Mouse (Mus musculus): ENCODE measurements around the gene Gm6309. TPM values are rescaled to one million over a fixed set of nuclear protein-coding genes. Genes with fewer than 3 reads are reported as not detected.
"Not testable (repeated sequence)": the region's sequence is repeated elsewhere in the genome, so short reads cannot be mapped to it uniquely, and the experiment has no call there.

Gene Gm6309
- total RNA-seq (2014; rRNA removed; ENCODE audit: low replicate concordance) (not detected in 2 replicates), polyA plus RNA-seq (2015; fragmentation: Nextera tagmentation; extraction: Ambion mirVana) (not detected in 2 replicates)

DNA sequence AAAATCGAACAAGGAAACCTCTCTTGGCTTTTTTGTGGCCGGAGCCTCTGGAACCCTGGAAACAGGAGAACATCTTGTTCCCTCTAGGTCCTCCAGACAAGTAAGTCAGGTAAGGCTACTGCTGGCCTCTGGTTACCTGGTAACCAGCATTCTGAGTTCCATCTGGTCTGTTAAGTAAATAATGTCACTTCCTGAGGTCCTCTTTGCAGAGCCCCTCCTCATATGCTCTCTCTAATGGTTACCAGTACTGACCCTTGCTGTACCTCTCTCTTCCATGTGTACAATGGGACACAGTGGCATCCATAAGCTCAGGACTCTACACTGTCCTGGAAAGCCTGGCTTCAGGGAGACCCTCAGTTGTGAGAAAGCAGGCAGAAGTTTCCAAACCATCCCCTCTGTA is at the start of gene Gm6309:
Gene Gm6309, minus strand, starts transcription at position 101 of the 400 bp plus-strand sequence.
- not testable (repeated sequence) for H3K4me3 ChIP-seq (ENCODE audit: low read depth, low read length); H3K9me3 ChIP-seq (replicated peaks; ENCODE audit: control insufficient read depth, low read length); H3K27ac ChIP-seq (ENCODE audit: low read depth); H3K4me2 ChIP-seq (ENCODE audit: low read depth, low read length); H3K27me3 ChIP-seq (ENCODE audit: control insufficient read depth, insufficient read depth, low read length); DNase-seq (ENCODE audit: low spot score); H3K36me3 ChIP-seq (replicated peaks; ENCODE audit: control insufficient read depth, insufficient read depth, low read length); H3K9ac ChIP-seq (replicated peaks; ENCODE audit: low read depth, low read length); H3K4me1 ChIP-seq (ENCODE audit: control insufficient read depth, insufficient read depth); ATAC-seq (ENCODE audit: insufficient read depth, low read depth)
- 74% methylated on average over 2 of the region's 2 CpGs for WGBS

DNA sequence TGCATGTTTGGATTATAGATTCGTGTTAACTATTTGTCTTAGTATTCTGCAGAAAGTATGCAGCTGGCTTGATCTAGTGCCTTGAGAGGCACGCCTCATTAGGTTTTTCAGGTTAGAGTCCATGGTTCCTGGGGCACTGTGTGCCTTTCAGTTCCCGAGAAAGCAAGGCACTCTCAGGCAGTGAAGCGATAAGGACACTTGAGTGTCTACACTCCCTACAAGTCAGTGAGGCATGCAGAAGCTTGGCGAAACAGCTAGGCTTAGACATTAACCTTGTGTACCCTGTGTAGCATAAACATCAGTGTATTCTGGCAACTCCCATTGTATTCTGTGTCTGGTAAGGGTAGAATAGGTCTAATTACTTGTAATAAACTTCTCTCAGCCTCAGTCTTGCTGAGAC is 35.0 kb upstream of the Gm6309 start:
- no peaks in the 10 kb centered on the region for H3K9me3 ChIP-seq (replicated peaks; ENCODE audit: control insufficient read depth, low read length)
- 83% methylated on average over 5 of the region's 5 CpGs for WGBS
- DNase-seq (ENCODE audit: low spot score) (no peak), ATAC-seq (ENCODE audit: insufficient read depth, low read depth) (no peak)
- no peak for TF ChIP-seq EP300 (IDR thresholded peaks at IDR 0.05; ENCODE audit: low read depth)
- TF ChIP-seq CTCF (IDR thresholded peaks at IDR 0.05; ENCODE audit: low read depth) = no peak
- no peak overlapping the region for H3K4me2 ChIP-seq (ENCODE audit: low read depth, low read length)
- peaks cover 72% of the 10 kb centered on the region for H3K36me3 ChIP-seq (replicated peaks; ENCODE audit: control insufficient read depth, insufficient read depth, low read length)
- H3K9ac ChIP-seq (replicated peaks; ENCODE audit: low read depth, low read length) = no peak overlapping the region
- no peaks in the 10 kb centered on the region for H3K27me3 ChIP-seq (ENCODE audit: control insufficient read depth, insufficient read depth, low read length)
- no peak overlapping the region for H3K4me3 ChIP-seq (ENCODE audit: low read depth, low read length)
- H3K27ac ChIP-seq (ENCODE audit: low read depth) = no peak overlapping the region
- H3K4me1 ChIP-seq (ENCODE audit: control insufficient read depth, insufficient read depth) = no peaks in the 10 kb centered on the region

DNA sequence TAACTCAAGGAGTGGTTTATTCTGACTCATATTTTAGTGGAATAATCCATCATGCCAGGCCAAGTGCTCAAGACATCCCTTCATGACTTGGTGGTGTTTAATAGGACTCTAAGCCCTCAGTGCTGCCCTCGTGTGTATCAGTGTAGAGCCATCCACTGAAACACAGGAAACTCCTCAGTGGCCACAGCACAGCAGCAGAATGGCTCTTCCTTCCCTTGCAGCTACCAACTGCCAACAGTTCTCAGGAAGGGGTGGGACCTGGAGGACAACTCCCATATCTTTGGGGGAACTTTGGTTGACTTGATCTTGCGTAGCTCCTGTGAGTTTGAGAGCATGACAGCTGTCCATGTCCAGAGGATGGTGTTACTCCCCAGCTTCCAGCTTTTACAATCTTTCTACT is 33.4 kb upstream of the Gm6309 start:
- no peaks in the 10 kb centered on the region for H3K27me3 ChIP-seq (ENCODE audit: control insufficient read depth, insufficient read depth, low read length)
- no peaks in the 10 kb centered on the region for H3K4me1 ChIP-seq (ENCODE audit: control insufficient read depth, insufficient read depth)
- ATAC-seq (ENCODE audit: insufficient read depth, low read depth) (no peak), DNase-seq (ENCODE audit: low spot score) (no peak)
- H3K9me3 ChIP-seq (replicated peaks; ENCODE audit: control insufficient read depth, low read length) = no peaks in the 10 kb centered on the region
- no peak overlapping the region for H3K9ac ChIP-seq (replicated peaks; ENCODE audit: low read depth, low read length)
- H3K4me2 ChIP-seq (ENCODE audit: low read depth, low read length) = no peak overlapping the region
- H3K36me3 ChIP-seq (replicated peaks; ENCODE audit: control insufficient read depth, insufficient read depth, low read length) = peaks cover 61% of the 10 kb centered on the region
- WGBS = 81% methylated on average over 2 of the region's 2 CpGs
- TF ChIP-seq EP300 (IDR thresholded peaks at IDR 0.05; ENCODE audit: low read depth) = no peak
- TF ChIP-seq CTCF (IDR thresholded peaks at IDR 0.05; ENCODE audit: low read depth) = no peak
- no peak overlapping the region for H3K27ac ChIP-seq (ENCODE audit: low read depth)
- H3K4me3 ChIP-seq (ENCODE audit: low read depth, low read length) = no peak overlapping the region

DNA sequence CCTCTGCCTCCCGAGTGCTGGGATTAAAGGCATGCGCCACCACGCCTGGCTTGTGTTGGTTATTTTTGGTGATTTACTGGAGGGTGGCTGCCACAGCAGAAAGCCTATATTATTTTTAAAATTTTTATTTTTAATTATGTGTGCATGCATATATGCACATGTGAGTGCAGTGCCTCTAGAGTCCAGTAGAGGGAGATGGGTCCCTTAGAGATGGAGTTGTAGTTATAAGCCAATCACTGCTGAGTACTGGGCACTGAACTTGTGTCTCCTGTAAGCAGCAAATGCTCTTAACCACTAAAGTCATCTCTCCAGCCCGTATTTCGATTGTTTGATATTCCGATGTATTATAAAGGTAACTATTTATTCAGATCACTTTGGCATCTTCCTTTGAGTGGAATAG is 30.1 kb upstream of the Gm6309 start:
- Histone ChIP-seq H3K27me3 (ENCODE audit: control insufficient read depth, insufficient read depth, low read length) (no peaks in the 10 kb centered on the region), H3K36me3 (replicated peaks; ENCODE audit: control insufficient read depth, insufficient read depth, low read length) (peaks cover 28% of the 10 kb centered on the region), H3K9me3 (replicated peaks; ENCODE audit: control insufficient read depth, low read length) (no peaks in the 10 kb centered on the region), H3K4me1 (ENCODE audit: control insufficient read depth, insufficient read depth) (no peaks in the 10 kb centered on the region), H3K27ac (ENCODE audit: low read depth) (no peak overlapping the region), H3K9ac (replicated peaks; ENCODE audit: low read depth, low read length) (no peak overlapping the region), H3K4me3 (ENCODE audit: low read depth, low read length) (no peak overlapping the region), H3K4me2 (ENCODE audit: low read depth, low read length) (no peak overlapping the region)
- TF ChIP-seq EP300 (IDR thresholded peaks at IDR 0.05; ENCODE audit: low read depth) = no peak
- no peak for TF ChIP-seq CTCF (IDR thresholded peaks at IDR 0.05; ENCODE audit: low read depth)
- ATAC-seq (ENCODE audit: insufficient read depth, low read depth) (no peak), DNase-seq (ENCODE audit: low spot score) (no peak)
- 96% methylated on average over 6 of the region's 6 CpGs for WGBS

DNA sequence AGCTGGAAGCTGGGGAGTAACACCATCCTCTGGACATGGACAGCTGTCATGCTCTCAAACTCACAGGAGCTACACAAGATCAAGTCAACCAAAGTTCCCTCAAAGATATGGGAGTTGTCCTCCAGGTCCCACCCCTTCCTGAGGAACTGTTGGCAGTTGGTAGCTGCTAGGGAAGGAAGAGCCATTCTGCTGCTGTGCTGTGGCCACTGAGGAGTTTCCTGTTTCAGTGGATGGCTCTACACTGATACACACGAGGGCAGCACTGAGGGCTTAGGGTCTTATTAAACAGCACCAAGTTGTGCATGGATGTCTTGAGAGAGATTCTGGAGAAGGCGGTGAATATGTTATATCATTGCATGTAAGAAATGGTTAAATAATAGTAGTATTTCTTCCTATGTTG is 29.0 kb upstream of the Gm6309 start:
- H3K4me3 ChIP-seq (ENCODE audit: low read depth, low read length) = no peak overlapping the region
- no peaks in the 10 kb centered on the region for H3K9me3 ChIP-seq (replicated peaks; ENCODE audit: control insufficient read depth, low read length)
- no peak overlapping the region for H3K9ac ChIP-seq (replicated peaks; ENCODE audit: low read depth, low read length)
- H3K27me3 ChIP-seq (ENCODE audit: control insufficient read depth, insufficient read depth, low read length) = no peaks in the 10 kb centered on the region
- H3K4me2 ChIP-seq (ENCODE audit: low read depth, low read length) = no peak overlapping the region
- H3K36me3 ChIP-seq (replicated peaks; ENCODE audit: control insufficient read depth, insufficient read depth, low read length) = peaks cover 18% of the 10 kb centered on the region
- no peak overlapping the region for H3K27ac ChIP-seq (ENCODE audit: low read depth)
- H3K4me1 ChIP-seq (ENCODE audit: control insufficient read depth, insufficient read depth) = no peaks in the 10 kb centered on the region
- WGBS = 71% methylated on average over 2 of the region's 2 CpGs
- ATAC-seq (ENCODE audit: insufficient read depth, low read depth) (no peak), DNase-seq (ENCODE audit: low spot score) (no peak)
- no peak for TF ChIP-seq CTCF (IDR thresholded peaks at IDR 0.05; ENCODE audit: low read depth)
- TF ChIP-seq EP300 (IDR thresholded peaks at IDR 0.05; ENCODE audit: low read depth) = no peak

DNA sequence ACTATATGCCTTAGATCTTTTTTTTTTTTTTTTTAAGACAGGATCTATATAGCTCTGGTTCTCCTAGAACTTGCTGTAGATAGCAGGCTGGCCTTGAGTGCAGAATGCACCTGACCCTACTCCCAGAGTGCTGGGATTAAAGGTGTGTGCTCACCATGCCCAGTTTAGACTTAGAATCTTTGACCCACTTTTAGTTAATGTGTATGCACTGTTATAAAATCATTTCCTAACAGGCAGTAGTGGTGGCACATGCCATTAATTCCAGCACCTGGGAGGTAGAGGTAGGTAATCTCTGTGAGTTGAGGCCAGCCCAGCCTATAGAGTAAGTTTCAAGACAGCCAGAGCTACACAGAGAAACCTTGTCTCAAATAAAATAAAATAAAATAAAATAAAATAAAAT is 28.6 kb upstream of the Gm6309 start:
- H3K36me3 ChIP-seq (replicated peaks; ENCODE audit: control insufficient read depth, insufficient read depth, low read length) = peaks cover 13% of the 10 kb centered on the region
- H3K9ac ChIP-seq (replicated peaks; ENCODE audit: low read depth, low read length) = no peak overlapping the region
- H3K9me3 ChIP-seq (replicated peaks; ENCODE audit: control insufficient read depth, low read length) = no peaks in the 10 kb centered on the region
- no peak overlapping the region for H3K4me2 ChIP-seq (ENCODE audit: low read depth, low read length)
- no peak overlapping the region for H3K4me3 ChIP-seq (ENCODE audit: low read depth, low read length)
- no peaks in the 10 kb centered on the region for H3K4me1 ChIP-seq (ENCODE audit: control insufficient read depth, insufficient read depth)
- no peak for DNase-seq (ENCODE audit: low spot score)
- TF ChIP-seq CTCF (IDR thresholded peaks at IDR 0.05; ENCODE audit: low read depth) (no peak), EP300 (IDR thresholded peaks at IDR 0.05; ENCODE audit: low read depth) (no peak)
- H3K27ac ChIP-seq (ENCODE audit: low read depth) = no peak overlapping the region
- H3K27me3 ChIP-seq (ENCODE audit: control insufficient read depth, insufficient read depth, low read length) = no peaks in the 10 kb centered on the region
- ATAC-seq (ENCODE audit: insufficient read depth, low read depth) = no peak

Measured in heart, postnatal 0 days (tissue).